Mouse (Mus musculus) lung, embryonic 14.5 days (tissue): Measurements from ENCODE around the gene Serpind1. TPM values are rescaled to one million over a fixed set of nuclear protein-coding genes. Genes with fewer than 3 reads are reported as not detected.
A peak's percentile ranks its signal among the peaks of the same experiment; 100 is the strongest.

ENCODE experiments used
- ATAC-seq: fragments of 200-750 bp; cut with Nextera tagmentation; 2 replicates; pipeline ENCODE4 v1.8.0; 2017; ENCODE audit warnings: mild to moderate bottlenecking, moderate TSS enrichment, moderate library complexity; ENCODE audit not compliant: insufficient read depth
- DNase-seq: peaks from one replicate; pipeline ENCODE4 v3.0.0-alpha.2; 2015
- H3K27ac ChIP-seq: fragments of 300-500 bp; sonication (generic); 2 replicates; pipeline ENCODE4 v1.5.1; 2014; ENCODE audit warnings: low read depth, mild to moderate bottlenecking, moderate library complexity
- H3K27me3 ChIP-seq: fragments of 300-500 bp; sonication (generic); 2 replicates; pipeline ENCODE4 v1.6.1; 2014; ENCODE audit warnings: low read length, control low read depth; ENCODE audit not compliant: insufficient read depth
- H3K36me3 ChIP-seq: fragments of 300-500 bp; sonication (generic); 2 replicates; pipeline ENCODE4 v1.6.1; 2014; ENCODE audit warnings: control low read depth; ENCODE audit not compliant: insufficient read depth
- H3K4me1 ChIP-seq: fragments of 300-500 bp; sonication (generic); 2 replicates; pipeline ENCODE4 v1.6.1; 2014; ENCODE audit warnings: antibody characterized with exemption, control low read depth; ENCODE audit not compliant: insufficient read depth
- H3K4me2 ChIP-seq: fragments of 300-500 bp; sonication (generic); 2 replicates; pipeline ENCODE4 v1.6.1; 2014; ENCODE audit warnings: mild to moderate bottlenecking
- H3K4me3 ChIP-seq: fragments of 300-500 bp; sonication (generic); 2 replicates; pipeline ENCODE4 v1.5.1; 2014; ENCODE audit warnings: low read depth, low read length
- H3K9ac ChIP-seq: fragments of 300-500 bp; sonication (generic); 2 replicates; pipeline ENCODE4 v1.6.1; 2014
- H3K9me3 ChIP-seq: fragments of 300-500 bp; sonication (generic); 2 replicates; pipeline ENCODE4 v1.6.1; 2016; ENCODE audit warnings: low read depth, low read length, control low read depth
- CTCF ChIP-seq: IDR thresholded peaks from 2 replicates; pipeline ENCODE4 v1.5.1; 2016; ENCODE audit warnings: antibody characterized with exemption, low read depth
- WGBS: fragments of 180-500 bp; shearing (Covaris S2); extraction: QIAGEN DNeasy Blood & Tissue Kit; methylation state at CpG from one replicate; pipeline ENCODE4 v1.1.7; 2014; 5-methylcytosine and 5-hydroxymethylcytosine counted together
- polyA plus RNA-seq: library from polyadenylated mRNA; unstranded; fragments of >200 nt; fragmentation: Nextera tagmentation; extraction: Ambion mirVana; gene quantifications from 2 replicates; pipeline ENCODE4 v1.2.1, GENCODE M21; 2014

Serpind1 gene
- polyA plus RNA-seq, 1 experiment from 2014 or later = 0.25 TPM

GRCm38 (mm10) chr16:17392784-17393183 lies 61.6 kb downstream of the Serpind1 start:
- DNase-seq = peak; percentile 28
- Histone ChIP-seq H3K9me3 (no peaks in the 10 kb centered on the region), H3K27ac (no peak overlapping the region), H3K9ac (no peak overlapping the region), H3K36me3 (no peaks in the 10 kb centered on the region), H3K4me2 (no peak overlapping the region), H3K4me1 (no peaks in the 10 kb centered on the region), H3K27me3 (no peaks in the 10 kb centered on the region), H3K4me3 (no peak overlapping the region)
- no peak for ATAC-seq
- 61% methylated on average over 4 of the region's 4 CpGs for WGBS
- no peak for TF ChIP-seq CTCF

Other genes starting within 250 kb of the Serpind1 start
- 119 and 136 TPM in 2 replicates for gene Ppil2, start 220.1 kb upstream of the Serpind1 start, polyA plus RNA-seq
- 43.0 and 45.7 TPM in 2 replicates for gene 2610318N02Rik, start 206.2 kb upstream of the Serpind1 start, polyA plus RNA-seq
- gene Sdf2l1, start 199.0 kb upstream of the Serpind1 start, polyA plus RNA-seq = 66.0 and 70.0 TPM in 2 replicates
- gene Ydjc, start 186.8 kb upstream of the Serpind1 start, polyA plus RNA-seq = 10.1 TPM in 2 replicates
- 0.64 and 0.78 TPM in 2 replicates for gene Ccdc116, start 184.1 kb upstream of the Serpind1 start, polyA plus RNA-seq
- 349 and 371 TPM in 2 replicates for gene Ube2l3, start 128.7 kb upstream of the Serpind1 start, polyA plus RNA-seq
- 0.13 and 0.30 TPM in 2 replicates for gene Rimbp3, start 122.8 kb upstream of the Serpind1 start, polyA plus RNA-seq
- 3.4 and 4.3 TPM in 2 replicates for gene Hic2, start 97.8 kb upstream of the Serpind1 start, polyA plus RNA-seq
- gene Tmem191c, start 55.3 kb upstream of the Serpind1 start, polyA plus RNA-seq = 6.7 and 7.5 TPM in 2 replicates
- gene Snap29, start 74.6 kb downstream of the Serpind1 start, polyA plus RNA-seq = 5.1 and 6.3 TPM in 2 replicates
- gene Pi4ka, start 74.9 kb downstream of the Serpind1 start, polyA plus RNA-seq = 33.8 and 37.9 TPM in 2 replicates
- 61.9 and 74.1 TPM in 2 replicates for gene Crkl, start 120.6 kb downstream of the Serpind1 start, polyA plus RNA-seq
- gene Aifm3, start 158.2 kb downstream of the Serpind1 start, polyA plus RNA-seq = 1.3 and 1.5 TPM in 2 replicates
- 78.4 and 80.0 TPM in 2 replicates for gene Lztr1, start 177.3 kb downstream of the Serpind1 start, polyA plus RNA-seq
- 47.4 and 51.4 TPM in 2 replicates for gene Thap7, start 199.8 kb downstream of the Serpind1 start, polyA plus RNA-seq
- 0.31 and 0.42 TPM in 2 replicates for gene Lrrc74b, start 229.9 kb downstream of the Serpind1 start, polyA plus RNA-seq
- gene P2rx6, start 230.5 kb downstream of the Serpind1 start, polyA plus RNA-seq = 1.6 and 1.7 TPM in 2 replicates